Mouse (Mus musculus): Measurements from ENCODE around the gene Ccdc88c.

DNA sequence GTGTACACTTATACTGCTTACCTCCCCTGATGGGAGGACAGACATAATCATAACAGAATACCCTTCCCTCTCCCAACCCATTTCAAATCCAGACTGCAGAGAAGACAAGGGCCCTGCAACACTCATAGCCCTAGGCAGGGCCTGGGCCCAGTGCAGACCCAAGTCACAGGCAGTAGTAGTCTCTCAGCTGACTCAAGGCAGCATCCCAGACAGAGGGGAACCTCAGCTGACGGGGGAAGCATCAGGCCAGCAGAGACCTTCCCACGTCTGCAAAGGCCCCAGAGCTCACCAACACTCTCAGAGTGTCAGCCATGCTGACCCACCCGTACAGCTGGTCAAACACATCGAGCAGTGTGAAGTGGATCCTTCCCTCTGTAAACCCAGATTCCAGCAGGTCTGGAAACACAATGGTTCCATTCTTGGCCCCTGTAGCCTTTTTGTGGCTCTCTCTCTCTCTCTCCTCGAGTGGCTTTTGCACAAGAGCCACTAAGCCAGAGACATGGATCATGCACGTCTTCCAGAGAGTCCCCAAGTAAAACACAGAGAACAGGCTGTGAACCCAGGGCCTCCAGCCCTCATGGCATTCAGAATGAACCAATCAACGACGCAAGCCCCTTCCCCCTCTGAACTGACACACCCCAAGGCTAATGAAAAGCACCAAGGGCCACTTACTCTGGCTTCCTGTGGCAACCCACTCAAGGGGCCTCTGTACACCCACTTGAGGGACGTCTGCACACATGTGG lies 7.2 kb downstream of the Ccdc88c start:
- TF ChIP-seq CTCF (IDR thresholded peaks at IDR 0.05; ENCODE audit: low read depth) (no peak), EP300 (IDR thresholded peaks at IDR 0.05; ENCODE audit: low read depth) (no peak)

All from liver, embryonic 14.5 days (tissue).